Mouse (Mus musculus): ENCODE measurements around the gene Slc52a3.

GRCm38 (mm10) chr2:151956500-151957137 is 39.7 kb upstream of the Slc52a3 start:
- TF ChIP-seq POLR2A (IDR thresholded peaks at IDR 0.05; ENCODE audit: borderline replicate concordance, extremely low read depth, insufficient read depth, insufficient read length, poor library complexity, severe bottlenecking): no peak
- no peak for TF ChIP-seq CTCF (IDR thresholded peaks at IDR 0.05; ENCODE audit: borderline replicate concordance, extremely low read depth, insufficient read depth, insufficient read length)

All from brain, embryonic 14.5 days (tissue).